Mouse (Mus musculus) stomach, postnatal 0 days (tissue): ENCODE measurements around the gene Crispld2. TPM values are rescaled to one million over a fixed set of nuclear protein-coding genes. Genes with fewer than 3 reads are reported as not detected.

ENCODE experiments used
- ATAC-seq: fragments of 200-750 bp; cut with Nextera tagmentation; 2 replicates; pipeline ENCODE4 v1.8.0; 2017; ENCODE audit not compliant: low FRiP score, low TSS enrichment
- DNase-seq: peaks from one replicate; pipeline ENCODE4 v3.0.0-alpha.2; 2016; ENCODE audit warnings: low spot score
- H3K27ac ChIP-seq: fragments of 300-500 bp; sonication (generic); replicated peaks from 2 replicates; pipeline ENCODE4 v1.5.1; 2014; ENCODE audit warnings: mild to moderate bottlenecking, control low read depth
- H3K27me3 ChIP-seq: fragments of 300-500 bp; sonication (generic); 2 replicates; pipeline ENCODE4 v1.6.1; 2014; ENCODE audit warnings: low read length; ENCODE audit not compliant: control insufficient read depth, insufficient read depth
- H3K36me3 ChIP-seq: fragments of 300-500 bp; sonication (generic); 2 replicates; pipeline ENCODE4 v1.6.1; 2014; ENCODE audit warnings: low read length, mixed read lengths; ENCODE audit not compliant: control insufficient read depth, insufficient read depth
- H3K4me1 ChIP-seq: fragments of 300-500 bp; sonication (generic); replicated peaks from 2 replicates; pipeline ENCODE4 v1.6.1; 2014; ENCODE audit warnings: antibody characterized with exemption; ENCODE audit not compliant: control insufficient read depth, insufficient read depth
- H3K4me2 ChIP-seq: fragments of 300-500 bp; sonication (generic); replicated peaks from 2 replicates; pipeline ENCODE4 v1.6.1; 2014; ENCODE audit warnings: low read depth, mild to moderate bottlenecking, control low read depth, moderate library complexity
- H3K4me3 ChIP-seq: fragments of 300-500 bp; sonication (generic); 2 replicates; pipeline ENCODE4 v1.5.1; 2014; ENCODE audit warnings: low read depth, low read length, control low read depth
- H3K9ac ChIP-seq: fragments of 300-500 bp; sonication (generic); 2 replicates; pipeline ENCODE4 v1.6.1; 2014; ENCODE audit warnings: mild to moderate bottlenecking, low read length, control low read depth, mixed read lengths
- H3K9me3 ChIP-seq: fragments of 300-500 bp; sonication (generic); 2 replicates; pipeline ENCODE4 v1.6.1; 2016; ENCODE audit warnings: low read length; ENCODE audit not compliant: control insufficient read depth
- CTCF ChIP-seq: IDR thresholded peaks from 2 replicates; pipeline ENCODE4 v1.5.1; 2016; ENCODE audit warnings: antibody characterized with exemption, low read depth, mild to moderate bottlenecking, moderate library complexity
- EP300 ChIP-seq: optimal IDR thresholded peaks from 2 replicates; pipeline ENCODE3; 2016; ENCODE audit warnings: antibody characterized with exemption
- WGBS: fragments of 180-500 bp; shearing (Covaris S2); extraction: QIAGEN DNeasy Blood & Tissue Kit; methylation state at CpG from one replicate; pipeline ENCODE4 v1.1.7; 2014; 5-methylcytosine and 5-hydroxymethylcytosine counted together
- polyA plus RNA-seq: library from polyadenylated mRNA; unstranded; fragments of >200 nt; fragmentation: Nextera tagmentation; extraction: Ambion mirVana; gene quantifications from 2 replicates; pipeline ENCODE4 v1.2.1, GENCODE M21; 2015

Crispld2 gene
- polyA plus RNA-seq, 1 experiment from 2014 or later = 29.6 TPM

DNA sequence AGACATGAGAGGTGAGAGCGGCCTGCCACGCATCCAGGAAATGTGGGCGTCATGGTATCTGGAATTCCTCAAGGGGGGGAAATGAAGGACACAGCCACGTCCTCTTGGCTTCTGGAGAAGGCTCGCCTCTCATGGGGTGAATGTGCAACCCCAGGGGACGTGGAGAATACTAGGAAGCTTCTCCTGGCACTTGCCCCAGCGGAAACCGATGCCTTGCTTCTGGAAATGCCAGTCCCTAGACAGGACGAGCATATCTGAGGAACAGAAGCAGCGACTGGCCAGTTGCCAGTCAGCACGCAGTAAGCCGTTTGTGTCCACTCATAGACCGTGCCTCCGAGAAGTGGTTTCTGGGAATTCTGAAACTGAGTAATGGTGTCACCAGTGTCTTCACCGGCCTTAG, 45.0 kb downstream of the Crispld2 start:
- Histone ChIP-seq H3K9ac (no peak overlapping the region), H3K9me3 (no peaks in the 10 kb centered on the region), H3K27ac (no peak overlapping the region), H3K4me3 (no peak overlapping the region), H3K27me3 (no peaks in the 10 kb centered on the region), H3K4me1 (no peaks in the 10 kb centered on the region), H3K36me3 (no peaks in the 10 kb centered on the region), H3K4me2 (no peak overlapping the region)
- TF ChIP-seq EP300 (no peak), CTCF (no peak)
- ATAC-seq = no peak
- DNase-seq = no peak
- WGBS = 69% methylated on average over 15 of the region's 15 CpGs

- DNase-seq (no peak), ATAC-seq (no peak)
- no peak overlapping the region for H3K27ac ChIP-seq
- H3K4me1 ChIP-seq = no peaks in the 10 kb centered on the region
- no peak overlapping the region for H3K4me3 ChIP-seq
- no peaks in the 10 kb centered on the region for H3K27me3 ChIP-seq
- no peaks in the 10 kb centered on the region for H3K9me3 ChIP-seq
- TF ChIP-seq EP300 (no peak), CTCF (no peak)
- 84% methylated on average over 8 of the region's 8 CpGs for WGBS
- no peak overlapping the region for H3K4me2 ChIP-seq
- no peak overlapping the region for H3K9ac ChIP-seq
- H3K36me3 ChIP-seq = no peaks in the 10 kb centered on the region
These were observed 45.4 kb downstream of the Crispld2 start for GRCm38 (mm10) chr8:120037611-120038010.

GRCm38 (mm10) chr8:120038741-120039140, 46.5 kb downstream of the Crispld2 start:
- Histone ChIP-seq H3K36me3 (no peaks in the 10 kb centered on the region), H3K4me2 (no peak overlapping the region), H3K4me1 (no peaks in the 10 kb centered on the region), H3K27ac (no peak overlapping the region), H3K9me3 (no peaks in the 10 kb centered on the region), H3K27me3 (no peaks in the 10 kb centered on the region), H3K9ac (no peak overlapping the region), H3K4me3 (no peak overlapping the region)
- ATAC-seq = no peak
- DNase-seq = no peak
- no peak for TF ChIP-seq CTCF
- no peak for TF ChIP-seq EP300
- 94% methylated on average over 12 of the region's 12 CpGs for WGBS

DNA sequence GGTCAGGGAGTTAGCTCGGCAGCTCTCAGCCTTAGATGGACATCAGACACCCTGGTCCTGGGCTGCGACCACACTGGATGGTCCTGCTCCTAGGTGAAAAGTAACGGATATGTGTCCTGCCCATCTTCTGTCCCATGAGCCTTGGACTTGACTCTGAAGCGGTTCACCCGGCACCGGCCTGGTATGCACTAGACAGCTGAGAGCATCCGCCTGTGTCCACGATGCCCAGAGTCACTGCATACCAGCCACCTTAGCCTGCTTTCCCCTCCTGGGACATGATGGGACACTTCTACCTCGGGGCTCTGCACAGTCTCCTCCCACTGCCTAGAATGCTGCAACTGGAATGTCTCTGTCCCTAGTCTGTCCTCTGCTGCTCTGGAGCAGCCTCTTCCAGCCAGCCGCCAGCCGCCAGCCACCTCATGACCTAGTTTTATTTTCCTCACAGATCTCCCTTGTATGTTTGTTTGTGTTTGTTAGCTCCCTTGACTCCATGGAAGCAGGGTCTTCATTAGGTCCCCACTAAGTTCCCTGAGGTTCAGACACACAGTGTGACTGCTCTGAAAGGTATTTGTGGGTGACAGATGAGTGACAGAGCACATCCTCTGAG, 47.2 kb downstream of the Crispld2 start:
- no peak for TF ChIP-seq CTCF
- TF ChIP-seq EP300 = no peak
- Histone ChIP-seq H3K9me3 (no peaks in the 10 kb centered on the region), H3K27me3 (no peaks in the 10 kb centered on the region), H3K36me3 (no peaks in the 10 kb centered on the region), H3K9ac (no peak overlapping the region), H3K27ac (no peak overlapping the region), H3K4me1 (no peaks in the 10 kb centered on the region), H3K4me3 (no peak overlapping the region), H3K4me2 (no peak overlapping the region)
- WGBS = 79% methylated on average over 11 of the region's 11 CpGs
- ATAC-seq (no peak), DNase-seq (no peak)

DNA sequence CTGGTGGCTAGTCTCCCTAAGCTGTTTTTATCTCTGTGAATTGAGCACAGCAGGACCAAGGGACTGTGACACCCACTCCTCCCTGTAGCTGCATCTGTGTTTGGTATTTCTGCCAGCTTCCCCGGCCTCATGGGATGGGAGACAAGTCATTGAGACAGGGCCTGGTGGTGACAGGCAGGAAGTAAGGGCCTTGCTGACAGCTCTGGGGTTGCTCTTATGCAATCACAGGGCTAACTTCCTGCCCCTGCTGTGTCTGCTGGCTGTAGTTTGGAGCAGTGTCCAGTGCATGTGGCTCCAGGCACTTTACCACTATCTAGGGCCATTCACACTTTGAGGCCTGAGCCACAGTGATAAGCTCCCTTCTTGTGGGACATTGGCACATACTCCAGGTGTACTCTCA, 48.6 kb downstream of the Crispld2 start:
- Histone ChIP-seq H3K36me3 (no peaks in the 10 kb centered on the region), H3K4me2 (no peak overlapping the region), H3K4me3 (no peak overlapping the region), H3K27ac (no peak overlapping the region), H3K9ac (no peak overlapping the region), H3K4me1 (no peaks in the 10 kb centered on the region), H3K9me3 (no peaks in the 10 kb centered on the region), H3K27me3 (no peaks in the 10 kb centered on the region)
- WGBS = 65% methylated on average over 1 of the region's 1 CpGs
- no peak for DNase-seq
- ATAC-seq = no peak
- TF ChIP-seq EP300 (no peak), CTCF (no peak)

- Histone ChIP-seq H3K9ac (no peak overlapping the region), H3K36me3 (no peaks in the 10 kb centered on the region), H3K4me3 (no peak overlapping the region), H3K4me2 (no peak overlapping the region), H3K27me3 (no peaks in the 10 kb centered on the region), H3K9me3 (no peaks in the 10 kb centered on the region), H3K4me1 (0 out of 2 replicates have a peak, but pooled peaks cover 3% of the 10 kb centered on the region), H3K27ac (no peak overlapping the region)
- no peak for ATAC-seq
- TF ChIP-seq CTCF (no peak), EP300 (no peak)
- 58% methylated on average over 10 of the region's 10 CpGs for WGBS
- no peak for DNase-seq
These were observed 50.5 kb downstream of the Crispld2 start for GRCm38 (mm10) chr8:120042542-120043312.
